Mouse (Mus musculus): Measurements from ENCODE around the gene Kdm4b.

DNA sequence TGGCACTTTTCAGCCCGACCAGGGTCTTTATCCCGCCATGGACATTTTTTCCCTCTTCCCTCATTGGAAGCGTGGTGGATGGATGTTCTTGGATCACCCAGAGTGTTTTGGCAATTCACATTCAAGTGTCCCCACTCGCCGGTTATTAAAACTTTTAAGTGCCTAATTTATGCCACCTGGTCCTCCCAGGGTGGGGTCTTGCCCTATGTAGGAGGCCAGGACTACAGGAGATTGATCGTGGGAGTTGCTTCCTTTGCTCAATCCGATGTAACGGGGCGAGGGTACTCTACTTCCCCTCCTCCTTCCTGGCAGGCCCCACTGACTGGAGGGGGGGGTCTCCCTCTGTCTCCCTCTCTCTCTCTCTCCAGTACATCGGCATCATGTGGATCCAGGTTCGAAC is 21.1 kb upstream of the Kdm4b start:
- TF ChIP-seq POLR2A (IDR thresholded peaks at IDR 0.05; ENCODE audit: control insufficient read depth, low read depth, low read length) (no peak), CTCF (IDR thresholded peaks at IDR 0.05; ENCODE audit: control insufficient read depth, insufficient read depth, insufficient replicate concordance, low read depth, low read length) (no peak)
